8 mouse cellular contexts compared by ENCODE assay signal in the genomic region with DNA sequence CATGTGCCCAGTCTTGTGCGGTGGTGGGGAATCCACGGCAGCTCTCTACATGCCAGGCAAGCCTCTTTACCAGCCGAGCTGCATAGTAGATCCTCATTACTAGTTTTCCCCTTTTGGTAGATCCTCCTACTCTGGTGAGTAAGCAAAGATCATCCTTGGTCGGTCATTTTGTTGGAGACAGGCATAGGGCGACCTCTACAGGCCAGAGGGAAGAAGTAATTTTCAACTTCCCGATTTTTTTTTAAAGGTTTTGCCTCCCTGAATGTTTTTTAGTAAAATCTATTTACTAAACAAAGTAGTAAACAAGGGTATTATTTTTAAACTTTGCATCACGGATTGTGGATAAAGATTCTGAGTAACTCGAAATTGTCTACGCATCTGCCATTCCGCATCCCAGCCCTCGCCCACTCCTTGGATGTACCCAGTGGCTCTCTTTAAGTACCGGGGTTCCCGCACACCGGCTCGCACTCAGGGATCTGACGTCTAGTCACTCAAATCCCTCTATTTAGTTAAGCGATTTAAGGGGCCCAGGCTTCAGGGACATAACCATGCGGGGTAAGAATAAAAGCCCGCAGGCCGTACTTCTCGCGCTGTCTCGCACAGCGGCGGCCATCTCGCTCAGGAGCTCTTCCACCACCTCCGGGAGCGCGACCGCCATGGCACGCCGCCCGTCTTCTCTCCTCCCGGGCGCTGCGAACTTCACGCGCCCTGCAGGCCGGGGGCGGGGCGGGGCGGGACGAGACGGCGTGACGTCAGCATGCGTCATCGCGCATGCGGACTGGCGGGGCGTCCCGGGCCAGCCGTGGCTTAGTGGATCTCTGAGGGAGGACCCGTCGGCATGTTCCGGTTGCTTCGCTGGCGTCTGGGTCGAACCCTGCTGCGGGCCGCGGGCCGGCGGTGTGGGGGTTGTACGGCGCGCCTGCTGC. TPM values are rescaled to one million over a fixed set of nuclear protein-coding genes. Genes with fewer than 3 reads are reported as not detected.
DNase-seq lines count a peak whose midpoint lies in the region; ATAC-seq and TF ChIP-seq lines count a peak whose summit lies in the region.

A gene (minus strand): TSS at position 701 of the 926 bp plus-strand sequence.
A gene (plus strand): TSS at position 799 of the 926 bp plus-strand sequence.

- ATAC-seq in forebrain, postnatal 0 days: peak; percentile 97
- ATAC-seq in lung, embryonic 15.5 days (ENCODE audit: borderline replicate concordance, extremely low read depth, low FRiP score, low TSS enrichment): peak; percentile 97

- TF ChIP-seq CTCF in MEL (IDR thresholded peaks at IDR 0.05 in 2 of 3, conservative IDR thresholded peaks at IDR 0.05 in 1 of 3; ENCODE audit: control insufficient read depth in 1 of 3, insufficient read depth in 1 of 3, low read depth in 2 of 3, low read length in 3 of 3, poor library complexity in 1 of 3, severe bottlenecking in 1 of 3): peak in 2 of 3 experiments; percentile 68 to 76; a peak in 5 of 6 replicates
- TF ChIP-seq CTCF in cerebellum, adult 2 months (IDR thresholded peaks at IDR 0.05; ENCODE audit: borderline replicate concordance, insufficient read depth, low read depth, low read length): peak; percentile 61
- peak; percentile 83 for TF ChIP-seq CTCF in forebrain, postnatal 0 days (IDR thresholded peaks at IDR 0.05; ENCODE audit: low read depth)

- H3K27me3 ChIP-seq in MEL (ENCODE audit: control insufficient read depth in 1 of 2, insufficient read depth in 2 of 2, low read length in 2 of 2): no peaks in the 10 kb centered on the region
- H3K27me3 ChIP-seq in cerebellum, adult 2 months (ENCODE audit: control insufficient read depth, insufficient read depth, low read length): no peaks in the 10 kb centered on the region
- H3K27me3 ChIP-seq in forebrain, postnatal 0 days (ENCODE audit: insufficient read depth, low read length): no peaks in the 10 kb centered on the region
- no peaks in the 10 kb centered on the region for H3K27me3 ChIP-seq in lung, embryonic 15.5 days

- no peaks in the 10 kb centered on the region for H3K9me3 ChIP-seq in MEL (replicated peaks; ENCODE audit: insufficient read depth, low read length)
- no peaks in the 10 kb centered on the region for H3K9me3 ChIP-seq in forebrain, postnatal 0 days (ENCODE audit: low read length)
- no peaks in the 10 kb centered on the region for H3K9me3 ChIP-seq in lung, embryonic 15.5 days

- DNase-seq in MEL (ENCODE audit: low read depth, low spot score): peak; percentile 97
- peak; percentile 93 to 96 for DNase-seq in cerebellum, adult 2 months
- DNase-seq in forebrain, postnatal 0 days: peak; percentile 96
- DNase-seq in heart, postnatal 4 days: peak; percentile 96
- DNase-seq in layer of hippocampus, adult 8-10 months (ENCODE audit: low spot score in 2 of 2): peak; percentile 81 to 90
- DNase-seq in ovary, adult 18-20 months (ENCODE audit: low spot score): peak; percentile 86
- peak; percentile 94 for DNase-seq in thymus, postnatal 0 days (ENCODE audit: low spot score)

- peaks cover 3 to 8% of the 10 kb centered on the region in 2 experiments; a peak in 3 of 4 replicates for H3K4me1 ChIP-seq in MEL (ENCODE audit: control insufficient read depth in 1 of 2, insufficient read depth in 2 of 2, low read length in 2 of 2)
- peaks cover 3% of the 10 kb centered on the region; the same call in 1 of the 2 replicates for H3K4me1 ChIP-seq in cerebellum, adult 2 months (ENCODE audit: control insufficient read depth, insufficient read depth, low read length)
- H3K4me1 ChIP-seq in forebrain, postnatal 0 days (ENCODE audit: insufficient read depth): no peaks in the 10 kb centered on the region
- H3K4me1 ChIP-seq in lung, embryonic 15.5 days: peaks cover 4% of the 10 kb centered on the region

- TF ChIP-seq POLR2A in MEL (IDR thresholded peaks at IDR 0.05; ENCODE audit: control insufficient read depth in 1 of 2, insufficient read depth in 1 of 2, low read depth in 1 of 2, low read length in 2 of 2, poor library complexity in 1 of 2): peak; percentile 97 to 99
- peak; percentile 93 for TF ChIP-seq POLR2A in cerebellum, adult 2 months (IDR thresholded peaks at IDR 0.05; ENCODE audit: borderline replicate concordance, insufficient read depth, low read length)

- H3K4me3 ChIP-seq in MEL (ENCODE audit: control insufficient read depth in 1 of 2, insufficient read depth in 1 of 2, low read depth in 2 of 2, low read length in 2 of 2): peak within 1 kb of the TSS; percentile 84 to 92
- peak within 1 kb of the TSS; percentile 99 for H3K4me3 ChIP-seq in cerebellum, adult 2 months (replicated peaks; ENCODE audit: insufficient read depth, low read depth, low read length)
- peak within 1 kb of the TSS; percentile 74 for H3K4me3 ChIP-seq in forebrain, postnatal 0 days (ENCODE audit: low read depth, low read length)
- H3K4me3 ChIP-seq in lung, embryonic 15.5 days: peak within 1 kb of the TSS; percentile 88

- WGBS in cerebellum, adult 2 months: under 1% methylated on average over 67 of the region's 68 CpGs
- WGBS in forebrain, postnatal 0 days: under 1% methylated on average over 67 of the region's 68 CpGs
- whole genome bisulfite sequencing in lung, embryonic 15.5 days: under 1% methylated on average over 68 of the region's 68 CpGs

- TF ChIP-seq EP300 in MEL (IDR thresholded peaks at IDR 0.05; ENCODE audit: low read depth in 1 of 2, low read length in 2 of 2): peak in 1 of 2 experiments; percentile 33; a peak in 1 of 4 replicates

- TF ChIP-seq RAD21 in MEL (IDR thresholded peaks at IDR 0.05; ENCODE audit: low read depth, low read length): peak; percentile 99

- H3K27ac ChIP-seq in MEL (ENCODE audit: control insufficient read depth, low read depth, low read length): peak within 1 kb of the TSS; percentile 91
- H3K27ac ChIP-seq in cerebellum, adult 2 months (ENCODE audit: insufficient read depth, low read length): peak within 1 kb of the TSS; percentile 73
- H3K27ac ChIP-seq in forebrain, postnatal 0 days (ENCODE audit: low read depth, low read length): peak within 1 kb of the TSS; percentile 90
- H3K27ac ChIP-seq in lung, embryonic 15.5 days: peak within 1 kb of the TSS; percentile 93

- peaks cover 8% of the 10 kb centered on the region for H3K79me2 ChIP-seq in MEL (ENCODE audit: control insufficient read depth, insufficient read depth, low read length, poor library complexity)

- H3K36me3 ChIP-seq in MEL (ENCODE audit: control insufficient read depth in 1 of 2, insufficient read depth in 2 of 2, low read length in 2 of 2): peaks cover 0 to 14% of the 10 kb centered on the region in 2 experiments; a peak in 3 of 4 replicates
- peaks cover 12% of the 10 kb centered on the region for H3K36me3 ChIP-seq in forebrain, postnatal 0 days (ENCODE audit: insufficient read depth)
- peaks cover 12% of the 10 kb centered on the region for H3K36me3 ChIP-seq in lung, embryonic 15.5 days

- H3K9ac ChIP-seq in MEL (ENCODE audit: control insufficient read depth, low read depth, low read length, poor library complexity, severe bottlenecking): peak within 1 kb of the TSS; percentile 97
- H3K9ac ChIP-seq in forebrain, postnatal 0 days: peak within 1 kb of the TSS; percentile 82
- H3K9ac ChIP-seq in lung, embryonic 15.5 days: peak within 1 kb of the TSS; percentile 72

- H3K4me2 ChIP-seq in forebrain, postnatal 0 days (ENCODE audit: low read depth): peak within 1 kb of the TSS; percentile 71
- peak within 1 kb of the TSS; percentile 72 for H3K4me2 ChIP-seq in lung, embryonic 15.5 days

TF ChIP-seq in MEL, 35 proteins besides CTCF, POLR2A, EP300 and RAD21 (continues in another document):
- TF ChIP-seq TAL1 (IDR thresholded peaks at IDR 0.05; ENCODE audit: low read length): no peak
- no peak for TF ChIP-seq E2F4 (IDR thresholded peaks at IDR 0.05; ENCODE audit: borderline replicate concordance, low read depth, low read length)
- TF ChIP-seq USF2 (IDR thresholded peaks at IDR 0.05; ENCODE audit: borderline replicate concordance in 1 of 2, insufficient read depth in 1 of 2, low read depth in 1 of 2, low read length in 2 of 2): no peak
- peak; percentile 89 for TF ChIP-seq MXI1 (IDR thresholded peaks at IDR 0.05; ENCODE audit: low read depth, low read length)
- no peak for TF ChIP-seq JUND (IDR thresholded peaks at IDR 0.05; ENCODE audit: low read depth, low read length)
- peak; percentile 86 for TF ChIP-seq NRF1 (IDR thresholded peaks at IDR 0.05; ENCODE audit: insufficient read depth, low read depth, low read length, poor library complexity, severe bottlenecking)
- no peak for TF ChIP-seq BHLHE40 (IDR thresholded peaks at IDR 0.05; ENCODE audit: borderline replicate concordance, low read depth, low read length)
- TF ChIP-seq GABPA (IDR thresholded peaks at IDR 0.05; ENCODE audit: low read depth, low read length): no peak; the same call in 1 of the 2 replicates
- TF ChIP-seq POLR2AphosphoS2 (IDR thresholded peaks at IDR 0.05; ENCODE audit: low read length): peak; percentile 94
- TF ChIP-seq HCFC1 (IDR thresholded peaks at IDR 0.05; ENCODE audit: low read depth, low read length): peak; percentile 74
- peak; percentile 72; the same call in 1 of the 2 replicates for TF ChIP-seq TBP (IDR thresholded peaks at IDR 0.05; ENCODE audit: low read depth, low read length)

RNA-seq across cellular contexts. Expression of the first gene that starts in this region (rescaled TPM):
- total RNA-seq in MEL (2012; rRNA removed): 18.2 and 18.7 TPM in 2 replicates
- 10 to 100 TPM in 1 of 2 experiments, not detected in 1; 15.1 TPM for polyA plus RNA-seq in MEL (2012; ENCODE audit: insufficient read depth in 1 of 2, insufficient read length in 2 of 2, low read depth in 1 of 2, low replicate concordance in 2 of 2, missing spikeins in 1 of 2)
- 24.3 and 31.8 TPM in 2 replicates for polyA plus RNA-seq in cerebellum, adult 2 months (2012; rRNA removed)
- 7.3 and 19.6 TPM in 2 replicates for total RNA-seq in forebrain, postnatal 0 days (2014; rRNA removed)
- polyA plus RNA-seq in forebrain, postnatal 0 days (2015; fragmentation: Nextera tagmentation; extraction: Ambion mirVana): 19.6 and 23.6 TPM in 2 replicates
- 10 to 100 TPM; 11.6 to 13.1 TPM for total RNA-seq in heart, postnatal 4 days (2021)
- total RNA-seq in layer of hippocampus, adult 8-10 months (2022): 10 to 100 TPM; 12.3 to 16.6 (median 14.7) TPM
- polyA plus RNA-seq in lung, embryonic 15.5 days (2015; fragmentation: Nextera tagmentation; extraction: Ambion mirVana): 16.2 TPM in 2 replicates
- polyA plus RNA-seq in thymus, postnatal 0 days (2015; fragmentation: Nextera tagmentation; extraction: Ambion mirVana): 12.4 and 14.0 TPM in 2 replicates

RNA-seq across cellular contexts. Expression of the second gene that starts in this region (rescaled TPM):
- 11.1 and 12.7 TPM in 2 replicates for total RNA-seq in MEL (2012; rRNA removed)
- polyA plus RNA-seq in MEL (2012; ENCODE audit: insufficient read depth in 1 of 2, insufficient read length in 2 of 2, low read depth in 1 of 2, low replicate concordance in 2 of 2, missing spikeins in 1 of 2): 10 to 100 TPM in 1 of 2 experiments, not detected in 1; 11.4 TPM
- polyA plus RNA-seq in cerebellum, adult 2 months (2012; rRNA removed): 39.8 and 40.1 TPM in 2 replicates
- 52.1 and 64.8 TPM in 2 replicates for total RNA-seq in forebrain, postnatal 0 days (2014; rRNA removed)
- 24.1 and 34.4 TPM in 2 replicates for polyA plus RNA-seq in forebrain, postnatal 0 days (2015; fragmentation: Nextera tagmentation; extraction: Ambion mirVana)
- 10 to 100 TPM; 37.5 to 38.2 TPM for total RNA-seq in heart, postnatal 4 days (2021)
- total RNA-seq in layer of hippocampus, adult 8-10 months (2022): 10 to 100 TPM; 82.1 to 95.0 (median 89.8) TPM
- 15.7 and 16.6 TPM in 2 replicates for polyA plus RNA-seq in lung, embryonic 15.5 days (2015; fragmentation: Nextera tagmentation; extraction: Ambion mirVana)
- 9.0 and 12.4 TPM in 2 replicates for polyA plus RNA-seq in thymus, postnatal 0 days (2015; fragmentation: Nextera tagmentation; extraction: Ambion mirVana)

Comparison
In these comparisons a context has a peak if more than half of its experiments do, and no peak if none do; other contexts are left out.
1. Peak in every context shown above with its lines: DNase-seq, ATAC-seq, H3K4me3 ChIP-seq and H3K27ac ChIP-seq.